Comparison of ENCODE assay signal across 27 mouse cellular contexts in the genomic region with DNA sequence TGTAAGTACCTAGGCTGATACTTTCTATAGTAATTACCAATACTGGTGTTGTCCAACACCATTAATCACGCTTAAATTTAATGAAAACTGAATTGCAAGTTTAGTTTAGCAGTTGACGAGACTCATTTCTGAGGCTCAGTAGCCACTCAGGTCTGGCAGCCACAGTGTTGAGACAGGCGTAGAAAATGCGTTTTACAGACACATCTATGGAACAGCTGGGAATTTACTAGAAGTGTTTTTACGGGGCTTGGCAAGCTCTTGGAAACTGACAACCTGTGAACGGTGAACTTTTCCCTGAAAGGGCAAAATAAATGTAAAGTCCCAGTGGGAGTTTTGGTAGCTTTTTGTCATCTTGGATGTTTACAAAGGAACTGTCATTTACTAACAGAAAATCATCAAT.
DNase-seq lines count a peak whose midpoint lies in the region; ATAC-seq and TF ChIP-seq lines count a peak whose summit lies in the region.
"Had no signal": no experiment of that assay in that cellular context is flagged by ENCODE, and none has a peak within 500 bp of the region (broad histone marks: within the 10 kb centered on the region; RNA-seq: fewer than 3 reads in every experiment).

No protein-coding gene starts in this region.

- no peak for TF ChIP-seq CTCF in forebrain, postnatal 0 days (IDR thresholded peaks at IDR 0.05; ENCODE audit: low read depth)

- no peak overlapping the region for H3K4me3 ChIP-seq in forebrain, embryonic 14.5 days (ENCODE audit: low read depth, low read length)
- H3K4me3 ChIP-seq in forebrain, postnatal 0 days (ENCODE audit: low read depth, low read length): no peak overlapping the region
- H3K4me3 ChIP-seq: embryonic facial prominence, embryonic 13.5 days; forebrain, embryonic 10.5 days; forebrain, embryonic 13.5 days; gastrocnemius, adult 2 months; heart, adult 2 months; heart, embryonic 10.5 days; heart, embryonic 13.5 days had no signal

- H3K36me3 ChIP-seq in forebrain, embryonic 14.5 days (ENCODE audit: control insufficient read depth, insufficient read depth, low read length): no peaks in the 10 kb centered on the region
- no peaks in the 10 kb centered on the region for H3K36me3 ChIP-seq in forebrain, postnatal 0 days (ENCODE audit: insufficient read depth)
- H3K36me3 ChIP-seq: embryonic facial prominence, embryonic 13.5 days; forebrain, embryonic 10.5 days; heart, embryonic 10.5 days; heart, embryonic 13.5 days had no signal

- no peaks in the 10 kb centered on the region for H3K4me1 ChIP-seq in forebrain, embryonic 14.5 days (ENCODE audit: control insufficient read depth, insufficient read depth, low read length)
- no peaks in the 10 kb centered on the region for H3K4me1 ChIP-seq in forebrain, postnatal 0 days (ENCODE audit: insufficient read depth)
- H3K4me1 ChIP-seq: forebrain, embryonic 10.5 days; forebrain, embryonic 13.5 days; heart, embryonic 10.5 days; heart, embryonic 13.5 days had no signal

- no peak overlapping the region for H3K27ac ChIP-seq in forebrain, embryonic 14.5 days (ENCODE audit: low read depth, low read length)
- H3K27ac ChIP-seq in forebrain, postnatal 0 days (ENCODE audit: low read depth, low read length): no peak overlapping the region
- H3K27ac ChIP-seq: embryonic facial prominence, embryonic 13.5 days; forebrain, embryonic 10.5 days; forebrain, embryonic 13.5 days; gastrocnemius, adult 2 months; heart, adult 2 months; heart, embryonic 10.5 days; heart, embryonic 13.5 days; hindbrain, embryonic 14.5 days; hindbrain, postnatal 0 days had no signal

- H3K27me3 ChIP-seq in forebrain, embryonic 14.5 days (replicated peaks; ENCODE audit: control insufficient read depth, insufficient read depth, low read length): no peaks in the 10 kb centered on the region
- H3K27me3 ChIP-seq in forebrain, postnatal 0 days (ENCODE audit: insufficient read depth, low read length): no peaks in the 10 kb centered on the region
- H3K27me3 ChIP-seq: embryonic facial prominence, embryonic 13.5 days; forebrain, embryonic 13.5 days; heart, embryonic 13.5 days had no signal

- 67% methylated on average over 6 of the region's 6 CpGs for WGBS in forebrain, embryonic 14.5 days
- 61% methylated on average over 6 of the region's 6 CpGs for WGBS in forebrain, postnatal 0 days

- no peaks in the 10 kb centered on the region for H3K9me3 ChIP-seq in forebrain, embryonic 14.5 days (replicated peaks; ENCODE audit: control insufficient read depth, low read length)
- no peaks in the 10 kb centered on the region for H3K9me3 ChIP-seq in forebrain, postnatal 0 days (ENCODE audit: low read length)
- H3K9me3 ChIP-seq: embryonic facial prominence, embryonic 13.5 days; forebrain, embryonic 10.5 days; forebrain, embryonic 13.5 days; heart, embryonic 10.5 days; heart, embryonic 13.5 days had no signal

- no peak overlapping the region for H3K4me2 ChIP-seq in forebrain, embryonic 14.5 days (ENCODE audit: low read length)
- no peak overlapping the region for H3K4me2 ChIP-seq in forebrain, postnatal 0 days (ENCODE audit: low read depth)
- H3K4me2 ChIP-seq: embryonic facial prominence, embryonic 13.5 days; forebrain, embryonic 13.5 days; heart, embryonic 13.5 days; hindbrain, embryonic 14.5 days had no signal

- ATAC-seq in forebrain, embryonic 14.5 days: no peak
- ATAC-seq in forebrain, postnatal 0 days: no peak
- ATAC-seq: activated CD4-positive, CD25-positive, alpha-beta regulatory T cell, adult 4 months; forebrain, embryonic 13.5 days; hindbrain, postnatal 0 days; inflammation-experienced regulatory T-cells, adult 6 months; intestine, embryonic 16.5 days had no signal

- no peak overlapping the region for H3K9ac ChIP-seq in forebrain, embryonic 14.5 days (ENCODE audit: low read length)
- H3K9ac ChIP-seq in forebrain, postnatal 0 days: no peak overlapping the region
- H3K9ac ChIP-seq: embryonic facial prominence, embryonic 13.5 days; forebrain, embryonic 13.5 days; heart, embryonic 13.5 days; hindbrain, embryonic 14.5 days had no signal

- peak; percentile 12 for DNase-seq in embryo, embryonic 10.5 days (ENCODE audit: low spot score)
- no peak for DNase-seq in embryo, embryonic 9.5 days (ENCODE audit: extremely low spot score)
- peak; percentile 24 for DNase-seq in forebrain, embryonic 14.5 days (ENCODE audit: low spot score)
- DNase-seq in forebrain, postnatal 0 days: no peak
- DNase-seq in forelimb bud, embryonic 11.5 days (ENCODE audit: low read depth, low spot score): peak; percentile 40
- no peak for DNase-seq in layer of hippocampus, postnatal 36 days
- DNase-seq: adrenal gland, postnatal 10 days; adrenal gland, postnatal 36 days; cerebellum, adult 18-20 months; cerebellum, adult 9-10 months; cerebellum, postnatal 14 days; gastrocnemius, adult 2 months; gastrocnemius, postnatal 14 days; heart, adult 2 months; heart, postnatal 14 days; heart, postnatal 4 days; kidney, adult 18-20 months had no signal

Comparison
In these comparisons a context has a peak if more than half of its experiments do, and no peak if none do; other contexts are left out.
1. DNase-seq: peak in embryo, embryonic 10.5 days (single experiment), forebrain, embryonic 14.5 days (single experiment) and forelimb bud, embryonic 11.5 days (single experiment); none in embryo, embryonic 9.5 days (single experiment), forebrain, postnatal 0 days (single experiment) and layer of hippocampus, postnatal 36 days (0 of 2).